Mouse (Mus musculus): ENCODE data around the gene Ccdc34. TPM values are rescaled to one million over a fixed set of nuclear protein-coding genes. Genes with fewer than 3 reads are reported as not detected.

Ccdc34 gene
- polyA plus RNA-seq, 1 experiment from 2014 or later = 59.7 TPM

GRCm38 (mm10) chr2:110080532-110080931 is 62.9 kb downstream of the Ccdc34 start:
- H3K36me3 ChIP-seq (ENCODE audit: control insufficient read depth, insufficient read depth, low read length) = no peaks in the 10 kb centered on the region
- no peak overlapping the region for H3K27ac ChIP-seq (ENCODE audit: low read depth, low read length)
- H3K27me3 ChIP-seq (ENCODE audit: control insufficient read depth, insufficient read depth, low read length) = no peaks in the 10 kb centered on the region
- no peak overlapping the region for H3K9ac ChIP-seq (ENCODE audit: low read depth, low read length)
- H3K4me3 ChIP-seq (ENCODE audit: low read length) = no peak overlapping the region
- no peaks in the 10 kb centered on the region for H3K4me1 ChIP-seq (ENCODE audit: control insufficient read depth, insufficient read depth, low read length)
- no peak for ATAC-seq (ENCODE audit: low FRiP score, low TSS enrichment)
- 75% methylated on average over 6 of the region's 6 CpGs for WGBS
- no peak overlapping the region for H3K4me2 ChIP-seq (replicated peaks; ENCODE audit: low read depth, low read length)
- no peaks in the 10 kb centered on the region for H3K9me3 ChIP-seq (ENCODE audit: control insufficient read depth, low read length)

DNA sequence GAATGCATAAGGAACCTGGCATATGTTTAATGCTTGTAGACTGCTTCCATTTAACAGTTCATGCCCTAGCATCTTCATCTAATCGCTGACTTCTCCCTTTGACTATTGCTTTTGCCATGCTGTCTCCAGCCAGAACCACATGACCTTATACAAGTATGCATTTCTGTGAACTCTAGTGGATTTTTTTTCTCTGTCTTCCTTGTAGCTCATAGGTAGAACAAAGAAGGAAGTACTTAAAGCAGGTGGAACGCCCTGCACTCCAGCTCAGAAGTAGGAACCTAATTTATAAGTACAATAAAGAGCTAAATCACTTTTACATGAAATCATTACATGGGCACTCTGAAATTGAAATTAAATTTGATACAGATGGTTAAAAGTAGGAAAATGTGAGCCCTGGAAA is 65.4 kb downstream of the Ccdc34 start:
- no peaks in the 10 kb centered on the region for H3K9me3 ChIP-seq (ENCODE audit: control insufficient read depth, low read length)
- H3K9ac ChIP-seq (ENCODE audit: low read depth, low read length) = no peak overlapping the region
- no peaks in the 10 kb centered on the region for H3K36me3 ChIP-seq (ENCODE audit: control insufficient read depth, insufficient read depth, low read length)
- H3K4me3 ChIP-seq (ENCODE audit: low read length) = no peak overlapping the region
- no peaks in the 10 kb centered on the region for H3K27me3 ChIP-seq (ENCODE audit: control insufficient read depth, insufficient read depth, low read length)
- H3K4me2 ChIP-seq (replicated peaks; ENCODE audit: low read depth, low read length) = no peak overlapping the region
- ATAC-seq (ENCODE audit: low FRiP score, low TSS enrichment) = no peak
- H3K27ac ChIP-seq (ENCODE audit: low read depth, low read length) = no peak overlapping the region
- no peaks in the 10 kb centered on the region for H3K4me1 ChIP-seq (ENCODE audit: control insufficient read depth, insufficient read depth, low read length)
- WGBS = 90% methylated on average over 2 of the region's 2 CpGs

- ATAC-seq (ENCODE audit: low FRiP score, low TSS enrichment) = peak; percentile 82; the same call in 1 of the 2 replicates
- H3K27me3 ChIP-seq (ENCODE audit: control insufficient read depth, insufficient read depth, low read length) = no peaks in the 10 kb centered on the region
- H3K27ac ChIP-seq (ENCODE audit: low read depth, low read length) = 0 out of 2 replicates have a peak overlapping the region, but pooled peaks have one; percentile 6
- H3K4me1 ChIP-seq (ENCODE audit: control insufficient read depth, insufficient read depth, low read length) = no peaks in the 10 kb centered on the region
- H3K4me2 ChIP-seq (replicated peaks; ENCODE audit: low read depth, low read length) = no peak overlapping the region
- no peaks in the 10 kb centered on the region for H3K9me3 ChIP-seq (ENCODE audit: control insufficient read depth, low read length)
- H3K36me3 ChIP-seq (ENCODE audit: control insufficient read depth, insufficient read depth, low read length) = no peaks in the 10 kb centered on the region
- H3K9ac ChIP-seq (ENCODE audit: low read depth, low read length) = no peak overlapping the region
- no peak overlapping the region for H3K4me3 ChIP-seq (ENCODE audit: low read length)
- 44% methylated on average over 3 of the region's 3 CpGs for WGBS
Observed at GRCm38 (mm10) chr2:110085701-110086143, 68.1 kb downstream of the Ccdc34 start.

DNA sequence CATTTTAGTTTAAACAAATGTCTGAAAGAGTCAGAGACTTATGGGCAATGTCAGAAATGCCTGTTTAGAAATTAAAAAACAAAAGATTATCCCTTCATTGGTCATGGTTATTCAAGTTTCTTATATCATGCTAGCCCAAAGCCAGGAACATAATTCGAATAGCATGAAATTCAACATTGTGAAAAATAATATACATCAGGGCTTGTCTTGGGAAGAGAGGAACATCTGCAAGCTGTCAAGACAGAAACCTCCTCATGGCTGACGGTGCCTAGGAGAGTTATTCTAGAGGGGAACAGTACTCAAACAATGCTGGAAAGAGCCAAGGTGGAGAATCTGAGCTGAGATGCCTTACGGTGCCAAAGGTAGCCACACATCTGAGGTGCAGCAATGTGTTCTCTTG is 96.5 kb downstream of the Ccdc34 start:
- Histone ChIP-seq H3K9ac (ENCODE audit: low read depth, low read length) (no peak overlapping the region), H3K9me3 (ENCODE audit: control insufficient read depth, low read length) (no peaks in the 10 kb centered on the region), H3K4me2 (replicated peaks; ENCODE audit: low read depth, low read length) (no peak overlapping the region), H3K36me3 (ENCODE audit: control insufficient read depth, insufficient read depth, low read length) (no peaks in the 10 kb centered on the region), H3K27me3 (ENCODE audit: control insufficient read depth, insufficient read depth, low read length) (no peaks in the 10 kb centered on the region), H3K4me3 (ENCODE audit: low read length) (no peak overlapping the region), H3K4me1 (ENCODE audit: control insufficient read depth, insufficient read depth, low read length) (no peaks in the 10 kb centered on the region), H3K27ac (ENCODE audit: low read depth, low read length) (no peak overlapping the region)
- 80% methylated on average over 3 of the region's 3 CpGs for WGBS
- ATAC-seq (ENCODE audit: low FRiP score, low TSS enrichment) = no peak

DNA sequence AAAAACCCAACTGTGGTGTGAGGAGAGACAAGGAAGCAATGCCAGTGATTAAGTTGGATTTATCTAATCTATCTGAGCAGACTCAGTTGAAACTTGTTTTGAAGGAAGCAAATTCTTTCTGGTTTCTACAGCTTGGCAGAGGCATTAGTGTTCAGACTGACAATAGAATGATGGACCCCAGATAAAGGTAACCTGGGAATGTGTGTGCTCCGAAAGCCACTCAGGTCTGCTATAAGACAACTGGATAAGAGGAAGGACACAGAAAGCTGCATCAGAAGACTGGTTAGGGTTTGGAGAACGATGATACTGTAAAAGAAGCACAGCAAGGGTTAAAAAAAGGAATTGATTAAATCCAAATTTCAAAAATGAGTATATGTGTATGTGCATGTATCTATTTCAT is 111.8 kb downstream of the Ccdc34 start:
- no peaks in the 10 kb centered on the region for H3K36me3 ChIP-seq (ENCODE audit: control insufficient read depth, insufficient read depth, low read length)
- no peak for ATAC-seq (ENCODE audit: low FRiP score, low TSS enrichment)
- no peak overlapping the region for H3K9ac ChIP-seq (ENCODE audit: low read depth, low read length)
- no peaks in the 10 kb centered on the region for H3K27me3 ChIP-seq (ENCODE audit: control insufficient read depth, insufficient read depth, low read length)
- no peak overlapping the region for H3K4me2 ChIP-seq (replicated peaks; ENCODE audit: low read depth, low read length)
- 95% methylated on average over 2 of the region's 2 CpGs for WGBS
- H3K4me3 ChIP-seq (ENCODE audit: low read length) = no peak overlapping the region
- no peaks in the 10 kb centered on the region for H3K9me3 ChIP-seq (ENCODE audit: control insufficient read depth, low read length)
- H3K27ac ChIP-seq (ENCODE audit: low read depth, low read length) = no peak overlapping the region
- H3K4me1 ChIP-seq (ENCODE audit: control insufficient read depth, insufficient read depth, low read length) = no peaks in the 10 kb centered on the region

GRCm38 (mm10) chr2:110131573-110131972 is 114.0 kb downstream of the Ccdc34 start:
- H3K4me2 ChIP-seq (replicated peaks; ENCODE audit: low read depth, low read length) = no peak overlapping the region
- no peak overlapping the region for H3K27ac ChIP-seq (ENCODE audit: low read depth, low read length)
- ATAC-seq (ENCODE audit: low FRiP score, low TSS enrichment) = no peak
- no peaks in the 10 kb centered on the region for H3K36me3 ChIP-seq (ENCODE audit: control insufficient read depth, insufficient read depth, low read length)
- WGBS = 18% methylated on average over 2 of the region's 2 CpGs
- H3K4me1 ChIP-seq (ENCODE audit: control insufficient read depth, insufficient read depth, low read length) = no peaks in the 10 kb centered on the region
- no peaks in the 10 kb centered on the region for H3K27me3 ChIP-seq (ENCODE audit: control insufficient read depth, insufficient read depth, low read length)
- no peak overlapping the region for H3K9ac ChIP-seq (ENCODE audit: low read depth, low read length)
- H3K4me3 ChIP-seq (ENCODE audit: low read length) = no peak overlapping the region
- H3K9me3 ChIP-seq (ENCODE audit: control insufficient read depth, low read length) = no peaks in the 10 kb centered on the region

DNA sequence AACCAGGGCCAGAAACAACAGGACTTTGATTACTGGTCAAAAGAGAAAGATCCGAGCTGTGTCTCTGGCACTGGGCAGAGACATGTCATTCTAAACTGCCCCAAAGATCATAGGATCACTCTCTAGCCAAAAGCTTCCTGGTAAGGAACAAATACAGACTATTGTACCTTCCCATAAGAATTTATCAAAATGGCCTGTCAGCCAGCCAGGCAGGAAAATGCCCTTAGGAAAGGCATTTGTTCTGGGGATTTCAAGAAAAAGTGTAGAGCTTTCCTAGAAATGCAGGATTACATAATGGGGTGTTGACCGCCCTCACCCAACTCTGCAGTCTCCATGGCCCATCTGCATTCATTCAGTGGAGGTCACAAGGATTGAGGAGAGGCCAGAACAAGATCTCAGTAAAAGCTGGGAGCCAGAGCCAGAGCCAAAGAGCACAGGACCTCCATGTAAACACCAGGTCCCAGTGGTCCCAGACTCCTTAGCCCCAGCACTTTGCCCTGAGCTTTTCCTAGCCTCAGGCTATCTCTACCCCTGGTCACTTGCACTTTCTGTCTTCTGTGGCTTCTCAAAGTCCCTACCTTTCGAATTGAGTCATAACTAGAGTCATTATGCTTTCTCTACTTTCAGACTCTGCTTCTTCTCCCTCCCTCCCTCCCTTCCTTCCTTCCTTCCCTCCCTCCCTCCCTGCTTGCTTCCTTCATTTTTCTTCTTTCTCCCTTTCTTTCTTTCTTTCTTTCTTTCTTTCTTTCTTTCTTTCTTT is 115.9 kb downstream of the Ccdc34 start:
- H3K9me3 ChIP-seq (ENCODE audit: control insufficient read depth, low read length) = no peaks in the 10 kb centered on the region
- H3K4me3 ChIP-seq (ENCODE audit: low read length) = no peak overlapping the region
- H3K4me2 ChIP-seq (replicated peaks; ENCODE audit: low read depth, low read length) = no peak overlapping the region
- no peaks in the 10 kb centered on the region for H3K36me3 ChIP-seq (ENCODE audit: control insufficient read depth, insufficient read depth, low read length)
- 0 out of 2 replicates have a peak overlapping the region, but pooled peaks have one; percentile 12 for H3K9ac ChIP-seq (ENCODE audit: low read depth, low read length)
- H3K27me3 ChIP-seq (ENCODE audit: control insufficient read depth, insufficient read depth, low read length) = no peaks in the 10 kb centered on the region
- H3K27ac ChIP-seq (ENCODE audit: low read depth, low read length) = peak overlapping the region; percentile 65
- 75% methylated on average over 3 of the region's 3 CpGs for WGBS
- no peak for ATAC-seq (ENCODE audit: low FRiP score, low TSS enrichment)
- H3K4me1 ChIP-seq (ENCODE audit: control insufficient read depth, insufficient read depth, low read length) = peaks cover 4% of the 10 kb centered on the region; the same call in 1 of the 2 replicates

DNA sequence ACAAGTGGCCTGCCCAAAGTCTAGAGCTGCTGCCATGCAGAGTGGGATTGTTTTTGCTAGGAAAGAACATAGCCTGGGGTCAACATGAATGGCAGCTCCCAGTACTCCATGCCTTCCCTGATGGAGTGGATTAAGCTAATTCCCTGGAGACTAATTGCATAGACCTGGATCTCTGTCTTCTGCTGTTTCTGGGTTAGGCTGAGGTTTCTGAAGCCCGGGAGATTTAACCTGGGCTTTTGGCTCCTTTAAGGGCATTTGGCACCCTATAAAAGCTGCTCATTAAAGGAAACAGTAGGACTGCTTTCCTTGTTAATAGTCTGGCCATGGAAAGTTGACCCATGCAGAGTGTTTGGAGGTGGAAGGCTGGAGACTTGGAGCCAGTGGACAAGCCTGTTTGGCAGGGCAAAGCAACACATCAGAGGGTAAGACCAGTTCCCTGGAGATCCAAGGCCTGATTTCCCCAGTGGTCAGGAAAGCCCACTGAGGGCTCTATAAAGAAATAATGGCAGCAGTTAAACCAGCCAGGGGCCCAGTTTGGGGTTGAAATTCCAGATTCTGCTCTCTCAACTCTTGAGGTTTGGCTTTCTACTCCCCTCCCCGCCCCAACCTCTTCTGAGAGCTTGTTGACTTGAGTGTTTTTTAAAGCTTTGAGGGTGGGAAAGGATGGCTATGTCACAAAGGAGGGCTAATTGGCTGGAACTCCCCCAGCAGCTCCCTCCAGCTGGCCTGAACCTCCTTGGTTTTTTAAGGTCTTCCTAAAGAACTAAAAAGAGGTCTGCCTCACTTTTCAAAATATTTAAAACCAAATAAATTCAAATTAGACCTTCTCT is 117.4 kb downstream of the Ccdc34 start:
- Histone ChIP-seq H3K36me3 (ENCODE audit: control insufficient read depth, insufficient read depth, low read length) (no peaks in the 10 kb centered on the region), H3K27ac (ENCODE audit: low read depth, low read length) (no peak overlapping the region), H3K27me3 (ENCODE audit: control insufficient read depth, insufficient read depth, low read length) (no peaks in the 10 kb centered on the region), H3K9ac (ENCODE audit: low read depth, low read length) (no peak overlapping the region), H3K4me1 (ENCODE audit: control insufficient read depth, insufficient read depth, low read length) (peaks cover 4% of the 10 kb centered on the region; the same call in 1 of the 2 replicates), H3K4me3 (ENCODE audit: low read length) (no peak overlapping the region), H3K9me3 (ENCODE audit: control insufficient read depth, low read length) (no peaks in the 10 kb centered on the region), H3K4me2 (replicated peaks; ENCODE audit: low read depth, low read length) (no peak overlapping the region)
- no peak for ATAC-seq (ENCODE audit: low FRiP score, low TSS enrichment)
- WGBS = 29% methylated on average over 2 of the region's 2 CpGs

DNA sequence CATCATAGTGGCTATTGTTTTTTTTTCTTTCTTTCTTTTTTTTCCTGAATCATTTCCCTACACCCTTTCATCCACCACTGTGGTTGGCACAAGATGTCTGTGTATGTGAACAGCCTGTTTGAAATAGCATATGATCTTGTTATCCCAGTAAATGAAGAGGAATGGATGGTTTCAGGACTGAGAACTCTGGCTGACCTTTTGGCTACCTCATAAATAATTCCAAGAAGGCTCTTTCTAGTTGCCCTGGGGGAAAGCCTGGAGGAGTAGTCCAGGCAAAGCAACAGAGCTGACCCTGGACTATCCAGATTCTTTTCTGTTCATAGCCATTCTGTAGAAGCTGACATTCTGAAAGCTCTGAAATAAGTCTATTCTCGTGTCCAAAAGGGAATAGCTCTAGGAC is 119.7 kb downstream of the Ccdc34 start:
- no peaks in the 10 kb centered on the region for H3K9me3 ChIP-seq (ENCODE audit: control insufficient read depth, low read length)
- ATAC-seq (ENCODE audit: low FRiP score, low TSS enrichment) = peak; percentile 92

More for the DNA sequence above, 119.7 kb downstream of the Ccdc34 start:
- H3K4me2 ChIP-seq (replicated peaks; ENCODE audit: low read depth, low read length) = no peak overlapping the region
- peaks cover 4% of the 10 kb centered on the region; the same call in 1 of the 2 replicates for H3K4me1 ChIP-seq (ENCODE audit: control insufficient read depth, insufficient read depth, low read length)
- no peak overlapping the region for H3K4me3 ChIP-seq (ENCODE audit: low read length)
- no peaks in the 10 kb centered on the region for H3K36me3 ChIP-seq (ENCODE audit: control insufficient read depth, insufficient read depth, low read length)
- H3K27me3 ChIP-seq (ENCODE audit: control insufficient read depth, insufficient read depth, low read length) = no peaks in the 10 kb centered on the region
- H3K9ac ChIP-seq (ENCODE audit: low read depth, low read length) = no peak overlapping the region
- 37% methylated on average over 1 of the region's 1 CpGs for WGBS
- no peak overlapping the region for H3K27ac ChIP-seq (ENCODE audit: low read depth, low read length)

All from kidney, embryonic 14.5 days (tissue).